Mouse (Mus musculus) urinary bladder, adult 18-20 months (tissue): ENCODE data around the gene Eif2b5.

ENCODE experiments used
- DNase-seq, 2 experiments: peaks; one replicate each; pipeline ENCODE4 v3.0.0; 2022; ENCODE audit warnings: low spot score in 2 of 2, mixed read lengths in 2 of 2

Gene Eif2b5

DNA sequence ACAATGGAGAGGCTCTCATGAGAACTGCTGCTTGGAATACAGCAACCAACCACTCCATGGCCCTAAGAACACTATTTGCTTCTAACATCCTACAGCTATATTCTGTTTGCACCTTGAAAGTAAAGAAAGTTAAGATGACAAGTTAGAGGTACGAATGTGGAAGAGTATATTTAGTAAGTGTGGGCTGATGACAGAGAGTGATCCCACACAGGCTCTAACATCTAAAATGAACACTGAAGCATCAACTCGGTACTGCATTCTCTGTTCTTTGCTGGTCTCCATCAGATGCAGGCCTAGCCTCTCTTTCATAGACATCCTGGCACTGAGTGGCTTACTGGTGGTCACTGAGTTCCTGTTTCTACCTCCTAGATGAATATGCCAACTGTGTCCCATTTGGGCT, 9.4 kb upstream of the Eif2b5 start:
- DNase-seq: no peak

DNA sequence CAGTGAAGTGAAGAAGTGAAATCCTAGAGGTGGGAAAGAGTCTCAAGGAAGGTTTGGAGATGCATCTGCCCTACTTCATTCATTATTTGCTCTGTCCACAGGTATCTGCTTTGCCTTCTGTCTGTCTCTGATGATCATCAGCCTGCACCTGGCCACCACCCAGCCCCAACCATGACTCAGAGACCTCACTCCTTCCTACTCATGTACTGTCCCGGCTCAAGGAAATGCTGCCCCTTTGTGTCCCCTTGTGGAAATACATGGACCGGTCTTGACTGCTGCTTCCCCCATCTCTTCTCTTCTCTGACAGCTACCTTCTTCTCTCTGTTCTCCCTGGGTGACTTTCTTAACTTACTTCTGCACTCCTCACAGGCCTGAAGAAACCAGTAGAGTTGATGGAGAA, 8.0 kb upstream of the Eif2b5 start:
- DNase-seq: no peak

DNA sequence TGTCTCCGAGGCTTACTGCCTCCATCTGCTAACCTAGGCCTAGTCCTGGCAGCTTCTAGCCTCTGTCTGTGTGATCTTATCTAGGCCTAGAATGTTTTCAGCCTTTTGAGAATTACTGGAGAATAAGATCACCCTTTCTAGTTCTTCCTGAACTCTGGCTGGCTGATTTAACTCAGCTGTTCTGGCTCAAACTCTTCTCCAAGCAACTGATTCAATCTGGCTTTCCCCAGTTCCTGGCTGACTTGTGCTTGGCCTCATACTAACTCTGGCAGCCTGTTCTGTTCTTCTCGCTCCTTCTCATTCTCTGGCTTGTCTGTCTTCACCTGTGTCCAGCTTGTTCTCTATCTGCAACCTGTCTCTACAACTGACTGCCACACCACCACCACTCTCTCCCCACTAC, 7.3 kb upstream of the Eif2b5 start:
- DNase-seq: no peak

DNA sequence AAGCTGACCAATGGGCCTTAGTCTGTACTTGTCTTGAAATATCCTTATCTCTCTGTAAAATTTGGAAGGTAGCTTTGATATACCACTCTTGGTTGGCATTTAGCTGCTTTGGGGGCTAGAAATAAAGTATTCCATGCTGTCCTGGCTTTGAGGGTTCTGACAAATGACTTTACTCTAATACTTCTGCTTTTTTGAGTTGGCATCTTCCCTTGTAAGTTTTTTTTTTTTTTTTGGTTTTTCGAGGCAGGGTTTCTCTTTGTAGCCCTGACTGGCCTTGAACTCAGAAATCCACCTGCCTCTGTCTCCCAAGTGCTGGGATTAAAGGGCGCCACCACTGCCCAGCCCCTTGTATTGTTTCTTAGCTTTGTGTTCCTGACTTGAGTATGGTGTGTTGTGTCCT, 5.2 kb upstream of the Eif2b5 start:
- DNase-seq: no peak

DNA sequence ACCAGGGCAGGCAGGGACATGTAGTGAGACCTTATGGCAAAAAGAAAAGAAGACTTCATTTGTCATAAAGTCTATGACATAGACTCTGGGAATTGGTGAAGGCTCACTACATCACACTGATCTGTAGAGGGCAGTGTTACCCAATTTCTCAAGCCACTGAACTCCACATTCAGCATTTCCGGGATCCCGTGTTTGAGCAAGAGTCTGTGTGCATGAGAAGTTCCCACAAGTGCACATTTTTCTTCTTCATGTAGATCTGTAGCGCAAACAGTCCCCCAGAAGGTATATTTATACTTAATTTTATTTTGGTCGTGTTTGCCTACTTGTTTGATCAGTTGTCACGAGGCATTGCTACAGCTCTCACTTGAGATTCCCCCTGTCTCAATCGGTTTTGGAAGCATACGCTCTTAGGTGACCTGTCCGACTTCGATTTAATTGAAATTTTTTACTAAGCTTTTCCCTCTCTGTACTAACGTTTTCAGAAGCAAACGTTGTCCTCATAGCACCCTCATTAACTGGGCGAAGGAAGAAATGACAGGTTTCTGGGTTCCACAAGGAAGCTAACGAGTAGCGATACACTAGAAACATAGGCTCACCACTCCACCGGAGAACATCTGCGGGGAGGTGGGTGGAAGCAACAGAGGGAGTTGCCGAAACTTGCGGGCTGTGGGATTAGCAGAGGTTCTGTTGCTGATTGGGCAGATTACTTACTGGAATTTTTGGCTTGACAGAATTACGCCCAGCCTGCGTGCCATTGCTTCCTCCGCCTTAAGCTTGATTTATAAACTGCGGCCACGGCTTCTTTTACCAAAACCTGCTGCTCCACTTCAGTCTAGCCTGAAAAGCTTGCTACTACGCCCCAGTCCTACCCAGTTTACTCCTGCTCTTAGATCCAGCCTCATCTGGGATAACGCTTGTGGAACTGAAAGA, 1.7 kb upstream of the Eif2b5 start:
- peak; percentile 33 to 43 for DNase-seq

DNA sequence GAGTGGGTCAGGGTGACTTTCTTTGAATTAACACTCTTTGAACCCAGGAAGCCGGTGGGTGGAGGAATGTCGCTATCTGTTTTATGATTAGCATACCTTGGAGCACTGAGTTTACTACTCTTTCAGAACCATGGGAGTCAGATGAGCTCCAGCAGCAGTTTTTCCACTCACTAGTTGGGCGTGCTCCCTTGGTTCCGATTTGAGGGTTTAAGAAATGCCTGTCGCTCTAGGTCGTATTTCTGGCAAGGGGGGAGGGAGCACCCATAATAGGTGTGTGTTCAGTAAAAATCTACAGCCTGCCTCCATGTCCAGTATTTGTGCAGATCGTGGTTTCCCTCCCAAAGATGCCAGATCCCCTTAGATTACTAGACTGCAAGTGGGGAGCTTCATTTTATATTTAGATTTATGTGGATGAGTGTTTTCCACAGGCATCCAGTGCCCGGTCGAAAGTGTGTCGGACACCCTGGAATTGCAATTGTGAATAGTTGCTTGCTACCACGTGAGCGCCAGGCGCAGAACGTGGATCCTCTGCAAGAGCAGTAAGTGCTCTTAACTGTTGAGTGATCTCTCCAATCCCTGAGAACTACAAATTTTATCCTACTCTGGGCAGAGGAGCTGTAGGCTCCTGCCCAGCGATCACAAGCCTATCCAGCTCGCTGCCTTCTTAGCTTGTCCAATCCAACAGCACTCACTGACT, 489 bp upstream of the Eif2b5 start:
- no peak for DNase-seq

DNA sequence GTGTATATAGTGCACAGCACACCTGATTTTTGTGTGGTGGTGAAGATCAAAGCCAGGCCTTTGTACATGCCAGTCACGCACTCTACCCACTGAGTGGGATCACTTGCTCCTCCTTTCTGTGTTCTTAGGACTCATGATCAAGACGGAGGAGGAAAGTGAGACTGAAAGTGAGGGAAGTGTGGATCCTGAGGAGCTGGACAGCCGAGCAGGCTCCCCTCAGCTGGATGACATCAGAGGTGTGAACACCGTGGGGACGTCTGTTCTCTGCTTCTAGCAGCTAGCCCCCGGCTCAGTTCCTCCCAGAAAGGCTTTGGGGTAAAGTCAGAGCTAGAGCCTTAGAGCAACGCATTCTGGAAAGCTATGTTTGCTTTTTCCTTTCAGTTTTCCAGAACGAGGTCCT, 7.4 kb downstream of the Eif2b5 start:
- DNase-seq: no peak

DNA sequence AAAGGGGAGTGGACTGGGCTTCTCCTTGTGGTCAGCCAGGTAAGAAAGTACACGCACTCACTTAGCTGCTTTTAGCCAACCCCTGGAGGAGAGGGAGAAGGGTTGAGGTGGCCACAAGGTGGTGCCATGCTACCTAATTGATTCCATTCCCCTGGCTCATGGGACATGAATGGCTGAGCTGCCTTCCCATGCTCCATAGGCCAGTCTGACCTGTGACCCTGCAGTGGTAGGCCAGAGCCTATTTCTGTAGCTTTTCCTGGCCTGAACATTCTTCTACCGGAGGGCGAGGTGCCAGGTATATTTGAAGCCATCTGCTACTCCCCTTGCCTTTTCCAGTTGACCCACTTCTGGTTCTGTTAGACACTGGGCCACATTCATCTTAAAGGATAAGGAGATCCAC, 10.7 kb downstream of the Eif2b5 start:
- DNase-seq: no peak

DNA sequence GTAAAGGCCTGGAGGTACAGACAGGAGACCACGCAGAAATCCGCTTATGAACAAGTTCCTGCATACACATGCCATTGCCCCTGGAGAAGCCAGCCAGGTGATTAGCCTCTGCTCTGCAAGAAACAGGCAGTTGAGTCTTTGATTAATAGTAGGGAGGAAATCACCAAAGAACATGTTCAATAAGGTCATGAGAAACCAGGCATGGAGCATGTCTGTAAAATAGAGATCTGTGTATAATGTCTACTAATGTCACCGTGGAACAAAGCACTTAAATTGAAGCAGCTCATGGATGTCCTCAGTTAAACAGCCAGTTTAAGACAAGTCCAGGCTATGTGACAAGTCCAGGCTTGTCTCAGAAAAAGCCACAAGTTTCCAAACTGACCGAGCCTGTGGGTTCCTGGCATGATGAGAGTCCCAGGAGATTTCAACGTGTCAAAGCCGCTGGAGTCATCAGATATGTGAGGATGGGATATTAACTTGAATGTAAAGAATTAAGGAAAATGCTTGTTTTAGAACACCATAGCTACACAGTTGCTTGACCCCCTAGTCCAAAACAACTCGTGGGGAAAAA, 12.7 kb downstream of the Eif2b5 start:
- DNase-seq: no peak

DNA sequence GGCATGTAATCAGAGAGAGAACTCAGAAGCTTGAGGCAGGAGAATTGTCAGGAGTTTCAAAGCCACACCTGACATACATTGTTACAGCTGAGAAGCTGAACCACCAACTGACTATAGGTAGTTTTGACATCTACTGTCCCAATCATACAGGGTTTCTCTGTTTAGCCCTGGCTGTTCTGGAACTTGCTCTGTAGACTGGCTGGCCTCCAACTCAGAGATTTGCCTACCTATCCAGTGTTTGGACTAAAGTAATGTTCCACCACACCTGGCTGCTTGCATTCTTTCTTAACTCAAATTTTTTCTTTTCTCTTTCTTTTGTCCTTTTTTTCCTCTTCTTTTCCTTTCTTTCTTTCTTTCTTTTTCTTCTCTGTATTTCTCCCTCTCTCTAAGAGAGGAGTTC, 17.4 kb downstream of the Eif2b5 start:
- DNase-seq: no peak

DNA sequence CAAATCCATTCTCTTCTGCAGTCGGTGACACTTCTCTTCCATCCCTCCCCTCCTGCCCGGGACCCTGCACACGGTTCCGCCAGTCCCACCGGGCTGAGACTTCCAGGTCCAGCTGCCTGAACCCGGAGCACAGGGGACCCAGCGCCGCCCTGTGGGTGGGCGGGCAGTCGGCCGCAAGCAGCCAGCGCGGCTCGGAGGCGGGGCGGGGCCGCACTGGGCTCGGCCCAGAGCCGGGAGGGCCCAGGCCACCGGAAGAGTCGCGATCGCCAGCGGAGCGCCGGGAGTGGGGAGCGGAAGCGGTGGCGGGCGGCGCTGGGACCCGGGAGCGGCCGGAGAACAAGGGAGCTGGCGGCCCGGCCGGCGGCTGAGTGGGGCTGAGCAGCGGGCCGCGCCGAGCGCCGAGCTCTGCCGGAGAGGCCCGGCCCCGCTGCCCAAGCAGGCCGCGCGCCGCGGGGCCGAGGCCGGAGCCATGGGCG, 18.1 kb downstream of the Eif2b5 start, which contains the start of gene Dvl3:
Dvl3 (plus strand) TSS at position 257 of the 476 bp plus-strand sequence.
- DNase-seq: peak; percentile 77 to 90

DNA sequence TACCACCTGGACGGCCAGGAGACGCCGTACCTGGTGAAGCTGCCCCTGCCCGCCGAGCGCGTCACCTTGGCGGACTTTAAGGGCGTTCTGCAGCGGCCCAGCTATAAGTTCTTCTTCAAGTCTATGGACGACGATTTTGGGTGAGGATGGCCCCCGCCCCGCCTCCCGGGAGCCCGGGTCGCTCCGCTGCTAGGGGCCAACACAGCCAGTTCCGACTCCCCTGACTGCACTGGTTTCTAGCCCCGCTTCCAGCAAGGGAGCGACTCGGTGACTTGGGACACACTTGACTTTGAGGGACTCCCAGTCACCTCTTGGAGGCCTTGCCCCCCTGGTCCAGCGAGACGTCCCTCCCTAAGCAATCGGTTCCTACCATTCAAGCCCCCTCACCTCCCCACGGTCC, 18.6 kb downstream of the Eif2b5 start:
- peak in 1 of 2 experiments; percentile 48 for DNase-seq

DNA sequence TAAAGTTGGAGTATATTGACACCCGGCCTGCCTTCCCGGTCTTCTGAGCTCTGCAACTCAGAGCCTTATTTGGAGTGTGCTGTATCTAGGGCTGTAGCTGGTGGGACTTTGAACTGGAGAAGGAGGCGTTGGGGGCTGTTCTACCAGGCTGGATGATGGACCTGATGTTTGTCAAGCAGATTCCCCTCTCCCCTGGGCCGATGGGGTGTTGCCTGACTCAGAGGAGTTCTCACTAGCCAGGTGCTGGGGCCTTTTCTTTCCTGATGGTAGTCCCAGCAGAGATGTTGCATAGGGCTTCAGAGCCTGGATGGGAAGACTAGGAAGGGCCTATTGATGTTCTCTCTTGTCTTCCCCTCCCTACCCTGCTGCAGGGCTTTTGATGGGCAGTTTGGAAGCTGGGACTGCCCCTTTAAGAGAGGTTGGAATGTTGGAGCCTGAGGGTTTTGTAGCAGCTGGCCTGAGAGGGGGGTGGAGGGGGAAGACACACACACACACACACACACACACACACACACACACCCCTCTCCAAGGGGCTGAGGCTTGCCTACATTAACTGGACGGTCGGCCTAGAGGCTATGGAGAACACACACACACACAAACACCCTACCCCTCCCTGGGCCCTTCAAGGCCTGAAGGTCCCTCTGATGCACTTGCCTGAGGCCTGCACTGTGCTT, 19.2 kb downstream of the Eif2b5 start:
- no peak for DNase-seq

DNA sequence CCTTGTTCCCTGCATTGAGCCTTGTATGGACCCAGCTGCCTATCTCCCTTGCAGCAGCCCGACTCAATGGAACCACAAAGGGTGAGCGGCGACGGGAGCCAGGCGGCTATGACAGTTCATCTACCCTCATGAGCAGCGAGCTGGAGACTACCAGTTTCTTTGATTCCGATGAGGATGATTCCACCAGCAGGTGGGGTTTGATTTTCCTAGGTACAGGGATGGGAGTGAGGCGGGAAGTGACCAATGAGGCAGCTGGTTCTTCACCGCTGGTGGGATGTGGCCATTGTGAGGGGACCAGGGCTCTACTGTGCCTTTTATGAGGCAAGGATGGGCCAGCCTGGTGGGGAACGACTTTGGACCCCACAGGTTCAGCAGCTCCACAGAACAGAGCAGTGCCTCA, 25.3 kb downstream of the Eif2b5 start:
- DNase-seq: no peak

DNA sequence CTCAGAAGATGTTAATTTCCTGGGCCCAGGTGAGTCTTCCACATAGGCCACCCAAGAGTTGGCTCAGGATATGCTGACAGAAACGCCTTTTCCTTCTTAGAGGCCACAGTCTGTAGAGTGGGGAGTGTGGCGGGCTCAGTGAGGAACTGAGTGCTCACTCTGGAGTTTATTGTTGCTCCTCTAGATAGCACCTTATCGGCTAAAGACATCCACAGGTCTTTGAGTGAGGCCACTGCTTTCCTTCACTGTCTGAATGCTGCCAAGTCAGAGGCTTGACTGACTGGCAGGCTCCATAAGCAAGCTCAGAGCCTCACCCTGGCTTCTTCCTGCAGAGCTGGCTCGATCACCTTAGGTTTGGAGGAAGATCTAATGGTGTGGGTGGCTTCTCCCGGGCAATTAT, 30.2 kb downstream of the Eif2b5 start:
- no peak for DNase-seq

DNA sequence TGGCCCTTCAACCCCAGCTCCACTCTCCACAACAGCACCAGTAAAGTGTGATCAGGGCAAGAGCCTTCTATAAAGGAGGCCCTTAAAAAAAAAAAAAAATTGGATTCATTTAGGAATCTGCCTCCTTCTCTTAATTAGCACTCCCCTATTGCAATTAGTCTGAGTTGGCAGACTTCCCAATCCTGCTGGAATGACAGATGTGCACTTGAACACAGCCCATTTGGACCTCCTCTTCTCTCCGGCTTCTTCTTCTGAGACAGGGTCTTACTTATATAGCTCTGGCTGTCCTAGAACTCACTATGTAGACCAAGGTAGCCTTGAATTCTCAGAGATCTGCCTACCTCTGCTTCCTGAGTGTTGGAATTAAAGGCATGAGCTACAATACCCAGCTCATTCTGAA, 30.8 kb downstream of the Eif2b5 start:
- DNase-seq: no peak

DNA sequence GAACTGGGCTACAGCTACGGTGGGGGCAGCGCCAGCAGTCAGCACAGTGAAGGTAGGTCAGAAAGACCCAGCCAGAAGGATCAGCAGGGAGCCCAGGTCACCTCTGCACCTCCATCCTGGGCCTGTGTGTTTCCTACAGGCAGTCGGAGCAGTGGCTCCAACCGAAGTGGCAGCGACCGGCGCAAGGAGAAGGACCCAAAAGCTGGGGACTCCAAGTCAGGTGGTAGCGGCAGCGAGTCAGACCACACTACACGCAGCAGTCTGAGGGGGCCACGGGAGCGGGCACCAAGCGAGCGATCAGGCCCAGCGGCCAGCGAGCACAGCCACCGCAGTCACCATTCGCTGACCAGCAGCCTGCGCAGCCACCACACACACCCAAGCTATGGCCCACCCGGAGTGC, 32.3 kb downstream of the Eif2b5 start:
- DNase-seq: no peak

DNA sequence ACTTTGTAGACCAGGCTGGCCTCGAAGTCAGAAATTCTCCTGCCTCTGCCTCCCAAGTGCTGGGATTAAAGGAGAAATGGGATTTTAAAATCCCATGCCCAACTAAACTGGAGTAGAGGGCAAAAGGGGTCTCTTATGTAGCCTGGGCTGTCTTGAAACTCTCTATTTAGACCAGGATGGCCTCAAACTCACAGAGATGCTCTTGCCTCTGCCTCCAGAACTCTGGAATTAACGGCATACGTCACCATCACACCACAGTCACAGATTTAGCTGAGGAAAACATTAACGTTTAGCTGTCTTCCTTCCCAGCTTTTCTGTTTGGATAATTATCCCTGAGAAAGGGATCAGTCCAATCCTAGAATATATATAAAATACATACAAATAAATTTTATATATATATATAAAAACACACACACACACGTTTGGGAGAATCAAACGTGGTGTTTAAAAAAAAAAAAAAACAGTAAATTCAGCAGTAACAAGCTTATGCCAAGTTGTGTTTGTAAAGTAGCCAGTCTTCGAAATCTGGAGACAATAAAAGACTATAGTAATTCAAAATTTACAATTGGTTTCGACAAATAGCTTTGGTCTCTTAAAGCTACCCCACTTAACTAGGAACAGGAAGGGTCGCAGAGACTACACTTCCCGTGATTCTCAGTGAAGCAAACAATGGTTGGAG, 36.1 kb downstream of the Eif2b5 start:
- no peak for DNase-seq

DNA sequence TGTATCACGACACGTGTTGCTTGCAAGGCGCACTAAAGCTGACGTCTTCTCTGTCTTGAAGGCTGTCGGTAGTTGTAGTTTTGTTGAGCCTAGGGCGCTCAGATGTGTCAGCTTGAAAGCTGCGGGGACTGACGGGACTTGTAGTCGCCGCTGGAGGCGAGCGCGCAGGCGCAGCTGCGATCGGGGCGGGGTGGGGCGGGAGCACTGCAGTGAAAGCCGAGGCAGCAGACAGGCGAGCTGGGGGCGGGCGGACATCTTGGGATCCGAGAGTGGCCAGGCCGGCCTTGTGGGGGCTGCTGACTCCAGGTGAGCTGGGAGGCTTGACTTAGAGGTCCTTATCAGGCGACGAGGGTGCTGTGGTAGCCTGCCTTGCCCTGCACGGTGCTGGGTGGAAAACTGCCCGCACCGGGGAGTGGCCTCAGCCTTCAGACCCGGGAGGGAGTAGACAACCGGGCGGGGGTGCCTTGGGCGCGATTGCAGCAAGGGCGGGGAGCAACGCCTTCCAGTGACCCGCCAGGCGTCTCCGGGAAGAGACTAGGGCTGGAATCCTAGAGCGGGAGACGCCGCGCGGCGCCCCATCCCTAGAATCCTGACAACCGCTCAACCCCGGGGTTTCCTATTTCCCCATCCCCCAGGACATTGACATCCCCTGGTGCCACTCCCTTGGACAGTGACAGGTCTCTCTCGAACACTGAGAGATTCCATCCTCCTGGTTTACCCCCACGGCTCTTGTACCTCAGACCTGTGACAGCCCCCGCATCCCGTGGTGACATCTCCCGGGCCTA, 36.9 kb downstream of the Eif2b5 start, which contains the start of gene Ap2m1:
Ap2m1 (plus strand) TSS at position 183 of the 785 bp plus-strand sequence.
- peak; percentile 92 for DNase-seq

DNA sequence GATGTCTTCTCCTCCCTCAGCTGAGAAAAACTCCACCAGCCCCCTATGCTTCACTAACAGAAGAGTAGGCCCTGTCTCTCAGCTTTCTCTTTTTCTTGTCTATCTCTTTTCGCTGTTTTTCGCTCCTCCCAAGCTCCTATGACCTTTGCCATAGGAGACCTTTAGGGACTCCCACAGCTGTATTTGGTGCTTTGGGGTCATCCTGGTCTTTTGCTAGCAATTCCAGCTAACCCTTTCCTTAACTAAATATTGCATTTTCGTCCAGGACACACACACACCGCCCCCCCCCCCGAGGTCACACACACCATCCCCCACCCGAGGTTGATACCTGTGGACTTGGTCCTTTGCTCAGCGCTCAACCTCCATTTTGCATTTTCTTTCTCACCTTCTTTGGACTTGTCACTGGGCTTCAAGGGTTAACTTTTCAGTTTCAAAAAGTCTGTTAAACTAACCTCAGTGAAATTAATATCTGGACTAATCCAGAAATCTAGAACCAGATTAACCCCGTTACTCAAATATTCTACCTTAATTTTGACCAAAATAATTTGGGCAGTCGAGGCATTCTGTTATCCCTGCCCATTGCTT, 37.6 kb downstream of the Eif2b5 start:
- no peak for DNase-seq
